Mouse (Mus musculus) ovary, postnatal 10 days (tissue): ENCODE data around the gene Ica1.

Experiments used
- DNase-seq: peaks from one replicate; pipeline ENCODE4 v3.0.0; 2022; ENCODE audit warnings: low spot score

Ica1 gene

GRCm38 (mm10) chr6:8640863-8641262 lies 137.4 kb downstream of the Ica1 start:
- no peak for DNase-seq

GRCm38 (mm10) chr6:8639526-8639925 lies 138.8 kb downstream of the Ica1 start:
- DNase-seq, result no peak

- no peak for DNase-seq
These were observed 139.4 kb downstream of the Ica1 start for GRCm38 (mm10) chr6:8638899-8639298.

GRCm38 (mm10) chr6:8638122-8638521 lies 140.2 kb downstream of the Ica1 start:
- no peak for DNase-seq

GRCm38 (mm10) chr6:8632701-8633100 lies 145.6 kb downstream of the Ica1 start:
- no peak for DNase-seq

- no peak for DNase-seq
These were observed 146.2 kb downstream of the Ica1 start for GRCm38 (mm10) chr6:8631986-8632632.

- DNase-seq, result no peak
These were observed 146.9 kb downstream of the Ica1 start for GRCm38 (mm10) chr6:8631362-8631761.

GRCm38 (mm10) chr6:8630531-8630930 lies 147.8 kb downstream of the Ica1 start:
- no peak for DNase-seq

- no peak for DNase-seq
These were observed 149.5 kb downstream of the Ica1 start for GRCm38 (mm10) chr6:8628715-8629267.

GRCm38 (mm10) chr6:8628226-8628625 lies 150.1 kb downstream of the Ica1 start:
- no peak for DNase-seq

- no peak for DNase-seq
These were observed 155.2 kb downstream of the Ica1 start for GRCm38 (mm10) chr6:8623045-8623444.

GRCm38 (mm10) chr6:8619582-8620350 lies 158.5 kb downstream of the Ica1 start:
- no peak for DNase-seq

GRCm38 (mm10) chr6:8617369-8617768 lies 160.9 kb downstream of the Ica1 start:
- DNase-seq, result no peak

- DNase-seq, result no peak
These were observed 186.6 kb downstream of the Ica1 start for GRCm38 (mm10) chr6:8591665-8592064.

- no peak for DNase-seq
These were observed 194.4 kb downstream of the Ica1 start for GRCm38 (mm10) chr6:8583892-8584291.

GRCm38 (mm10) chr6:8582377-8582776 lies 195.9 kb downstream of the Ica1 start:
- no peak for DNase-seq
